Mouse (Mus musculus): Measurements from ENCODE around the gene Atl1.

GRCm38 (mm10) chr12:69848083-69848878 is 44.1 kb upstream of the Atl1 start:
- TF ChIP-seq CTCF (IDR thresholded peaks at IDR 0.05; ENCODE audit: low read depth, low read length) (no peak), POLR2A (IDR thresholded peaks at IDR 0.05; ENCODE audit: extremely low read depth, insufficient read depth, low read length) (no peak)

Measured in liver, adult 2 months (tissue).